Mouse (Mus musculus) neural tube, embryonic 15.5 days (tissue): ENCODE measurements around the gene Hipk2. TPM values are rescaled to one million over a fixed set of nuclear protein-coding genes. Genes with fewer than 3 reads are reported as not detected.

Experiments used
- ATAC-seq: fragments of 200-750 bp; cut with Nextera tagmentation; 2 replicates; pipeline ENCODE4 v1.8.0; 2017; ENCODE audit warnings: mild to moderate bottlenecking, moderate TSS enrichment, moderate library complexity; ENCODE audit not compliant: low FRiP score
- H3K27ac ChIP-seq: fragments of 300-500 bp; sonication (generic); replicated peaks from 2 replicates; pipeline ENCODE4 v1.5.1; 2015; ENCODE audit warnings: mild to moderate bottlenecking, inconsistent platforms
- H3K27me3 ChIP-seq: fragments of 300-500 bp; sonication (generic); replicated peaks from 2 replicates; pipeline ENCODE4 v1.6.1; 2015; ENCODE audit warnings: inconsistent platforms
- H3K36me3 ChIP-seq: fragments of 300-500 bp; sonication (generic); 2 replicates; pipeline ENCODE4 v1.6.1; 2015; ENCODE audit warnings: inconsistent platforms
- H3K4me1 ChIP-seq: fragments of 300-500 bp; sonication (generic); 2 replicates; pipeline ENCODE4 v1.6.1; 2015; ENCODE audit warnings: inconsistent platforms
- H3K4me2 ChIP-seq: fragments of 300-500 bp; sonication (generic); 2 replicates; pipeline ENCODE4 v1.6.1; 2015; ENCODE audit warnings: inconsistent platforms, mild to moderate bottlenecking, moderate library complexity
- H3K4me3 ChIP-seq: fragments of 300-500 bp; sonication (generic); replicated peaks from 2 replicates; pipeline ENCODE4 v1.5.1; 2015; ENCODE audit warnings: mild to moderate bottlenecking, inconsistent platforms
- H3K9ac ChIP-seq: fragments of 300-500 bp; sonication (generic); replicated peaks from 2 replicates; pipeline ENCODE4 v1.6.1; 2015; ENCODE audit warnings: mild to moderate bottlenecking, inconsistent platforms
- H3K9me3 ChIP-seq: fragments of 300-500 bp; sonication (generic); replicated peaks from 2 replicates; pipeline ENCODE4 v1.6.1; 2016; ENCODE audit warnings: inconsistent platforms
- WGBS: fragments of 180-500 bp; shearing (Covaris S2); methylation state at CpG from one replicate; pipeline ENCODE4 v1.1.7; 2015; ENCODE audit warnings: mixed read lengths; 5-methylcytosine and 5-hydroxymethylcytosine counted together
- polyA plus RNA-seq: library from polyadenylated mRNA; unstranded; fragments of >200 nt; fragmentation: Nextera tagmentation; extraction: Ambion mirVana; gene quantifications from 2 replicates; pipeline ENCODE4 v1.2.1, GENCODE M21; 2015

Gene Hipk2
- polyA plus RNA-seq, 1 experiment from 2014 or later: 32.9 TPM

DNA sequence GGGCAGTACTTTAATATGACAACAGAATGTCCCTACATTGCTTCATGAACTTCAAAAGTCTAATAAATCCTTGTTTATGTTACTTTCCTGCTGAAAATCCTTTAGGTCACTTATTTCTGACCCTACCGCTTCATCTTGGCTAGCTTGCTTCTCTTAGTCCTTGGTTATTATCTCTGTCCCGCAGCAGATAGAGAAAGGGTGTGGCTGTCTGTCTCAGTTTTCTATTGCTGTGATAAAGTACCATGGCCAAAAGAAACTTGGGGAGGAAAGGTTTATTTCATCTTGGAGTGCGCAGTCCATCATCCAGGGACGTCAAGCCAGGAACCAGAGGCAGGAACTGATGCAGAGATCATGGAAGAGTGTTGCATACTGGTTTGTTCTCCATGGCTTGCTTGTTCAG, 40.6 kb upstream of the Hipk2 start:
- Histone ChIP-seq H3K4me3 (no peak overlapping the region), H3K27me3 (no peaks in the 10 kb centered on the region), H3K4me2 (no peak overlapping the region), H3K36me3 (no peaks in the 10 kb centered on the region), H3K27ac (no peak overlapping the region), H3K4me1 (peaks cover 7% of the 10 kb centered on the region; the same call in 1 of the 2 replicates), H3K9ac (no peak overlapping the region), H3K9me3 (no peaks in the 10 kb centered on the region)
- no peak for ATAC-seq
- 90% methylated on average over 4 of the region's 4 CpGs for WGBS

DNA sequence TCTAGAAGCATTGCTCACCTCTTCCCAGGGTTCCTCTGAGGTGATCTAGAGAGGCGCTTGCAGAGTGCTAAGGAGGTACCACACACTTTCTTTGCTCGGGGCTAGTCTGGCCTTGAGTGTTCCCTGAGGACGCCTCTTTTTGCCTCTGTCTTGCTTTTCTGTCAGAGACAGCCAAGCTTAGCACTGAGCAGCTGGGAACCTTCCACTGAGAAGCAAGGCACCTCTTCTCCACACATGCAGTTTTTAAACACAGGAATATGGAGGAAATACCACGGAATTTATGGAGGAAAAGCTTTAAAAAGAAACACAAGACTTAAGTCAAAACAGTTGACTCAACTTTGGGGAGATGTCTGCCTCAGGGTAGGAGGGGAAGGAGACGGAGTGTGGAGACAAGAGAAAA, 39.8 kb upstream of the Hipk2 start:
- Histone ChIP-seq H3K36me3 (no peaks in the 10 kb centered on the region), H3K4me3 (no peak overlapping the region), H3K9me3 (no peaks in the 10 kb centered on the region), H3K4me2 (no peak overlapping the region), H3K9ac (no peak overlapping the region), H3K4me1 (peaks cover 5% of the 10 kb centered on the region; the same call in 1 of the 2 replicates), H3K27me3 (no peaks in the 10 kb centered on the region), H3K27ac (no peak overlapping the region)
- ATAC-seq: no peak
- 69% methylated on average over 5 of the region's 5 CpGs for WGBS

DNA sequence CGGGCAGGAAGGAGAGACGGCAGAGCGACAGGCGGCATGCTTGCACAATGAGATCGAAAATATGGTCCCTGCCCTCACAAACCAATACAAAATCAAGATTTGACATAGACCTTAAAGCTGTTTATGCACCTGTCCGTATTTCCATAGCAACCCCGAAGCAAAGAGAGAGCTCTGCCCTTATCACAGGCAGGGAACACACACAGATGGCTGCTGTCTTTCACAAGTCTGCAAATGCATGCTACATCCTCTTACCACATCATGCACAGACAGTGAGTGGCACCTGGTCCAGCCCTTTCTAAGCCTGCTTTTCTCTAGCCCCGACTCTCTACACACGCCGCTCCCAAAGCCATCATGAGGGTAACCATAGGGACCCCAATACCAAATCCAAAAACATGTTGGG, 38.2 kb upstream of the Hipk2 start:
- Histone ChIP-seq H3K36me3 (no peaks in the 10 kb centered on the region), H3K4me1 (peaks cover 5% of the 10 kb centered on the region; the same call in 1 of the 2 replicates), H3K27me3 (no peaks in the 10 kb centered on the region), H3K9me3 (no peaks in the 10 kb centered on the region), H3K4me3 (no peak overlapping the region), H3K27ac (no peak overlapping the region), H3K4me2 (no peak overlapping the region), H3K9ac (no peak overlapping the region)
- WGBS: 83% methylated on average over 10 of the region's 10 CpGs
- no peak; the same call in 1 of the 2 replicates for ATAC-seq

DNA sequence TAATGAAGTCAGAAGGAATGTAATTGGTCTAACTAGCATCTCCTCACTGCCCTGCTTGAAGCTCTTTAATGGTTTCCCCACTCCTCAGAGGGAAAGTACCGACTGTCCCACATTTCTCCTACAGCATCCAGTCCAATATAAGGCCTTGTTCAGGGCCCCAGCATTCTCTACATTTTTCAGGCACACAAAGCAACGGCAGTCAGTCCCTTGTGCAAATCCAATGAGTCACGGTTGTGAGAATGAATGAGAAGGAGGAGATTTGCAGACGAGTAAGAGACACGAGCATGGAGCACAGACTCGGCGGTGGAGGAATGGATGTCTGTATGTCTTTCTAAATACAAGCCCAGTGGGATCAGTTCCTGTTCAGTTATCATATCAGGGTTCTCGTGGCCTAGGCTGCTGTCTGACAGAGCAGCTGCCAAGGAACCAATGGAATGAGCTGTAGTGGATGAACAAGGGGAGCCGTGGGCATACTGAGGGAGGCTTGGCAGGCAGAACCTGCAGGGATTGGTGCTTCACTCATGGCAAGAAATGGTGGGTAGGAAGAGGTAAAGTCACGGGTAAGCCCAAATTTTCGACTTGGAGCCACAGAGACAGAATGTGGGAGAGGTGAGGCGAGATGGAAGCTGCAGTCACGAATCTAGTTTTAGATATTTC, 37.5 kb upstream of the Hipk2 start:
- Histone ChIP-seq H3K9me3 (no peaks in the 10 kb centered on the region), H3K27me3 (no peaks in the 10 kb centered on the region), H3K4me2 (no peak overlapping the region), H3K4me3 (no peak overlapping the region), H3K27ac (no peak overlapping the region), H3K4me1 (peaks cover 5% of the 10 kb centered on the region; the same call in 1 of the 2 replicates), H3K36me3 (no peaks in the 10 kb centered on the region), H3K9ac (no peak overlapping the region)
- ATAC-seq: no peak
- WGBS: 50% methylated on average over 13 of the region's 13 CpGs

DNA sequence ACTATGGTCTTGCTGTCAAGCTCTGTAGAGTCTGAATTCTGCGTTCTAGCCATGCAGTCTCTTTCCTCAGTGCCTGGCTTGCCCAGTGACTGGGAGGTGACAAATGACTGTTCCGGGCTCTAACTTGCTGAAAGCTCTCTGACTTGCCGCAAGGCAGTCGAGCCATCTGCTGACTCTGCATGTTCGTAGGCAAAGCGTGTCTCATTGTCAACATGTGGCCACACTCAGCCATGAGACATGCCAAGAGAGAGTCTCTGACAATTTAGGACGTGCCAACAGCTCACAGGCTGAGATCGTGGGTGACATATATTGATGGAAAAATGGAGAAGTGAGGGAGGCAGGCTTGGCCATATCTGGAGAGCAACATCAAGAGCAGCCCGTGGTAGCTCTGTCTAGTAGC, 36.9 kb upstream of the Hipk2 start:
- H3K4me3 ChIP-seq: no peak overlapping the region

DNA sequence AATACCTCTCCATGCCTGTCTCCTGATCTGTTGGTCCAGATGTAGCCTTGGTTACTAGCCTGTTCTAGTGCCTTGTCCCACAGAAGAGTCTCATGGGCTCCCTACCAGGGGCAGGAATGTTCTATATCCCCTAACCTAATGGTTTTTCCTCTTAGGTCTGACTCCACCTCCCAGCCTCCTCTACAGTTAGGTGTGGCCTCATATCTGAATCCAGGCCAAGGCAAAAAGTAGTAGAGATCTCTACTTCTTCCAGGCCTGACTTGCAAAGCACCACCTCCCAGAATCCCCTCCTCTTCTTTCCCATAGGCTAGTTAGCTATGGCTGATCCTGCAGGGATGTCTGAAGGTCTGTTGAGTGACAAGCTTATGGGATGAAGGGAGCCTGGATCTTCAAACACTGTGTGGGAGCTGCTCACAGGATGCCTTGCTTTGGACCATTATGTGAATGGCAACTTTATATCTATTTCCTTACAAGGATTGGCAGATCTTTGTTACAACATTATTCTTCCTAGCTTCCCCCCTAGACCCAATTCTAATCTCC, 36.2 kb upstream of the Hipk2 start:
- Histone ChIP-seq H3K4me2 (no peak overlapping the region), H3K27ac (no peak overlapping the region), H3K4me3 (no peak overlapping the region), H3K9me3 (no peaks in the 10 kb centered on the region), H3K36me3 (no peaks in the 10 kb centered on the region), H3K9ac (no peak overlapping the region), H3K27me3 (no peaks in the 10 kb centered on the region), H3K4me1 (peaks cover 5% of the 10 kb centered on the region; the same call in 1 of the 2 replicates)
- no peak for ATAC-seq

More for the DNA sequence above, 36.9 kb upstream of the Hipk2 start:
- H3K36me3 ChIP-seq: no peaks in the 10 kb centered on the region
- H3K27me3 ChIP-seq: no peaks in the 10 kb centered on the region
- no peaks in the 10 kb centered on the region for H3K9me3 ChIP-seq
- H3K27ac ChIP-seq: no peak overlapping the region
- H3K4me2 ChIP-seq: no peak overlapping the region
- no peak overlapping the region for H3K9ac ChIP-seq
- 64% methylated on average over 9 of the region's 9 CpGs for WGBS
- peaks cover 5% of the 10 kb centered on the region; the same call in 1 of the 2 replicates for H3K4me1 ChIP-seq
- no peak for ATAC-seq

DNA sequence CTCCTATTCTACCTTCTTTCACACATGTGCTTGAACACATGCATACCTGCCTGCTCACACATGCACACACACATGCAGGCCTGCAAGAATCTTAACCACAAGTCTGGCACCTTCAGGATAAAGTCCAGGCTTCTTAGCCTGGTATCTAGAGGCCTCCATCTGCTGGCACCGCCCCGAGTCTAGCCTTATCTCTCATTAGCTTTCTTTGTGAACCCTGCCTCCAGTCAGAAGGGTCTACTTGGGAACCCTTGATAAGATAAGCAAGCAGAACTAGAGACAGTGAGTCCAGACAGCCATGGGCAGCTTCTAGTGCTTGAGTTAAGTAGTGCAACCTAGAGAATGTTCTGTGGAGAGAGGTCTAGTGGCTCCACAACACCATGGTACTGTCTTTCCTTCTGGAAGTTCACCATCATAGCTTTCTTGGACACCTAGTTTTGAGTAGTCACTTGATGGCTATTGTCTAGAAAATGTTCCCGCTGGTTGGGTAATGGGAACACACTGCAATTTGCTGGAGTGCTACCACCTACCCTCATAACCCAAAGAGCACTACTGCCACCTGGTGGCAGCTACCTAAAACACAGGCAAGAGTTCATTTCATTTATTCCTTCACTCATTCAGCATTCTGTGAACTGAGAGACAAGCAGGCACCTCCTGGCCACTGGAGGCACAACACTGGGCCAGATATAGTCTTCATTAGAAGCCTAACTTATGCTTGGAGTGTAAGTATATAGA, 35.0 kb upstream of the Hipk2 start:
- H3K27me3 ChIP-seq: no peaks in the 10 kb centered on the region
- no peak overlapping the region for H3K4me3 ChIP-seq
- no peaks in the 10 kb centered on the region for H3K9me3 ChIP-seq
- no peaks in the 10 kb centered on the region for H3K36me3 ChIP-seq
- H3K9ac ChIP-seq: no peak overlapping the region
- no peak for ATAC-seq
- H3K27ac ChIP-seq: no peak overlapping the region
- 66% methylated on average over 3 of the region's 3 CpGs for WGBS
- no peak overlapping the region for H3K4me2 ChIP-seq
- H3K4me1 ChIP-seq: peaks cover 5% of the 10 kb centered on the region; the same call in 1 of the 2 replicates

DNA sequence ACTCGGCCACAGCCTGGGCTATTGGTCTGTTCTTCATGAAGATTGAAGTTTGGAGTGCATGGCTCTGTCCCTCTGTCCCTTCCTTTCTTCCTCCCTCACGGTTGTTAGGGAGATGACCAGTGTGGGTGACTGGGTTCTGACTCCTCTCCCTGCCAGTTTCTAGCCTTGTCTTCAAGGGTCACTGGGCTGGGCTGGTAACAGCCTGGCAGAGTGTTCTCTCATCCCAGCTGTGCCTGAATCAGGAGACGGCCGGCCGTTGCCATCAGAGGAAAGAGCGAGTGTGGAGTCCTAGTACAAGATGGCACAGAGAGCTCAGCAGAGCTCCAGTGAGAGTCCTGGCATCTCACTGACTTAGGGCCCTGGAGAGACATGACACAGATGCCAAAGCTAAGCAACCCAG, 32.4 kb upstream of the Hipk2 start:
- no peak for ATAC-seq
- Histone ChIP-seq H3K9ac (no peak overlapping the region), H3K4me3 (no peak overlapping the region), H3K27ac (no peak overlapping the region), H3K27me3 (no peaks in the 10 kb centered on the region), H3K36me3 (no peaks in the 10 kb centered on the region), H3K9me3 (no peaks in the 10 kb centered on the region), H3K4me1 (peaks cover 5% of the 10 kb centered on the region; the same call in 1 of the 2 replicates), H3K4me2 (no peak overlapping the region)
- WGBS: 86% methylated on average over 6 of the region's 6 CpGs

DNA sequence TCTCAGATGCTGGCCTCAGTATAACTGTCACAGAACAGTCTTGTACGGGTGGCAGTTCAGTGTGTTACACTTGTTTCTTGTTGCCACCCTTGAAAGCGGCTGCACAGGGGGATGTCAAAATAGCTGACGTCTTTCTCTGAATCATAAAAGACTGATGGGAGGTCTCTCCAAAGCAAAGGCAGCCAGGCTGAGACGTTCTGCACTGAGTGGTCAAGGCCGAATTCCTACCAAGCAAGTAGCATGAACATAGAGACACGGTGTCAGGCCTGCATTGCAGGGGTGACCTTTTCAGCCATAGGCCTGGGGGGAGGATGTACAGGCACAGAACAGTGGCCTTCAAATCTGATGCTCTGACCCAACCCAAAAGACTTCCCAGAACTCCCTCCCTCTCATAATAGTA, 30.0 kb upstream of the Hipk2 start:
- WGBS: 67% methylated on average over 6 of the region's 6 CpGs
- Histone ChIP-seq H3K4me3 (no peak overlapping the region), H3K27ac (no peak overlapping the region), H3K9ac (no peak overlapping the region), H3K4me2 (no peak overlapping the region), H3K27me3 (no peaks in the 10 kb centered on the region), H3K9me3 (no peaks in the 10 kb centered on the region), H3K36me3 (no peaks in the 10 kb centered on the region), H3K4me1 (no peaks in the 10 kb centered on the region)
- no peak for ATAC-seq

DNA sequence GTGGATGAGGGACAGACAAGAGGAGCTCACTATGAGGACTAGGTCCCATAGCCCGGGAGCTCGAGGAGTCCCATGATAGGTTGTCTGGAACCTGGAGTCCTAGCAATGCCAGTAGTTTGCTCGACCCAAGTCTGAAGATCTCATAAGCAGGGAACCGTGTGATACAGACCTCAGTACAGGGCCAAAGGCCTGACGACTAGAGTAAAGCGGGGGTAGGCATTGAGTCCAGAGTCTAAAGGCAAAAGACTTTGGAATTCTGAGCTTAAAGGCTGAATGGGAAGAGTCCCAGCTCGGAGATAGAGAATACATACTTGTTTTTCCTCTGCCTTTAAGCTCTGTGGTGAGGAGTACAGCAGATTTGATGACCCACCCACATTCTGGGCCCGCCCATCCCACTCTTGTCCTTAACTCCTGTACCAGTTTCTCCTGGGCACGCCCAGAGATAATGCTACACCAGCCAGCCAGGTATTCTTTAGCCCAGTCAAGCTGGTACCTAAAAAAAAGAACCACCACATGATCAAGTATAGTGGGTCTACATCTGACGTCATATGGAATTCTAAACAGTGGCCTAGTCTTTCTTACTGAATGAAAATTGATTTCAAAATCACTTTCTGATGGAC, 27.0 kb upstream of the Hipk2 start:
- Histone ChIP-seq H3K9ac (no peak overlapping the region), H3K27ac (no peak overlapping the region), H3K4me3 (no peak overlapping the region), H3K4me2 (no peak overlapping the region), H3K36me3 (no peaks in the 10 kb centered on the region), H3K9me3 (no peaks in the 10 kb centered on the region), H3K27me3 (no peaks in the 10 kb centered on the region), H3K4me1 (no peaks in the 10 kb centered on the region)
- no peak for ATAC-seq
- WGBS: 91% methylated on average over 10 of the region's 10 CpGs

DNA sequence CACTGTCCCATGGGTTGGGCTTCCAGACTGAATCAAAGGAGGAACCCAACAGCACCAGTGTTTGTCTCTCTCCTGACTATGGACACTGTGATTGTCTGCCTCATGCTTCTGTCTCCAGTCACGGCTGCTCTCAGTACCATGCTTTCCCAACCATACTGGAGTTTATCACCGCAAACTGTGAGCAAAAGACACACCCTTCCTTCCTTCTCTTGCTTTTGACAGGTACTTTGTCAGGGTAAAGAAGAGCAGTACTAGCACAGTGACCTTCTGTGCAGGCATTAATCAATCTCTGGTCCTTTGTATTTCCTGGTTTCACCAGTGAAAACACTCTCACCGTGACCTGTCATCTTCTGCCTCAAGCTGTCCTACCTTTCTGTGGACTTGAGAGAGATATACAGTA, 25.7 kb upstream of the Hipk2 start:
- H3K9ac ChIP-seq: no peak overlapping the region
- H3K36me3 ChIP-seq: no peaks in the 10 kb centered on the region
- peaks cover 9% of the 10 kb centered on the region; the same call in 1 of the 2 replicates for H3K4me1 ChIP-seq
- no peak for ATAC-seq
- H3K27me3 ChIP-seq: no peaks in the 10 kb centered on the region
- no peak overlapping the region for H3K4me2 ChIP-seq
- 77% methylated on average over 3 of the region's 3 CpGs for WGBS
- H3K9me3 ChIP-seq: no peaks in the 10 kb centered on the region
- H3K27ac ChIP-seq: no peak overlapping the region
- H3K4me3 ChIP-seq: no peak overlapping the region

DNA sequence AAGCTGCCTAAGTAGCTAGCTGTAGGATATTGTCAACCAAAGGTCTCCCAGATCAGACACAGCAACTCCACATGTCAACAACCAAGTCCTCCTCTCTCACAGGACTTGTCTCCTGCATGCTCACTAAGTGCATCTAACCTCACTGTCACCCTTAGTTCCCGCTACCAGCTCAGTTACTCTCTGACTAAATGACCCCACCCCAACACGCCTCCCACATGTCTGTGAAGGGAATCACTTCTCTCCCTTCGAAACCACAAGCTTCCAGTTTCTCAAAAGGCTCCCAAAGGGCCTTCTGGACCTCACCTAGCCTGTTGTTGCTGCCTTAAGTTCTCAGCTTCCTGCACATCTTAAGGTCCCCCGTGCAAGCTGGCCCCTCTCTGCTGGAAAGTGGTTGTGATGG, 25.2 kb upstream of the Hipk2 start:
- no peak overlapping the region for H3K4me2 ChIP-seq
- WGBS: 87% methylated on average over 4 of the region's 4 CpGs
- ATAC-seq: no peak
- peaks cover 9% of the 10 kb centered on the region; the same call in 1 of the 2 replicates for H3K4me1 ChIP-seq
- no peaks in the 10 kb centered on the region for H3K36me3 ChIP-seq
- H3K27me3 ChIP-seq: no peaks in the 10 kb centered on the region
- no peak overlapping the region for H3K9ac ChIP-seq
- H3K4me3 ChIP-seq: no peak overlapping the region
- H3K27ac ChIP-seq: no peak overlapping the region
- no peaks in the 10 kb centered on the region for H3K9me3 ChIP-seq
